Mouse (Mus musculus): ENCODE measurements around the gene Rnf17. TPM values are rescaled to one million over a fixed set of nuclear protein-coding genes. Genes with fewer than 3 reads are reported as not detected.

Rnf17 gene
- polyA plus RNA-seq, 1 experiment: 1.3 TPM

DNA sequence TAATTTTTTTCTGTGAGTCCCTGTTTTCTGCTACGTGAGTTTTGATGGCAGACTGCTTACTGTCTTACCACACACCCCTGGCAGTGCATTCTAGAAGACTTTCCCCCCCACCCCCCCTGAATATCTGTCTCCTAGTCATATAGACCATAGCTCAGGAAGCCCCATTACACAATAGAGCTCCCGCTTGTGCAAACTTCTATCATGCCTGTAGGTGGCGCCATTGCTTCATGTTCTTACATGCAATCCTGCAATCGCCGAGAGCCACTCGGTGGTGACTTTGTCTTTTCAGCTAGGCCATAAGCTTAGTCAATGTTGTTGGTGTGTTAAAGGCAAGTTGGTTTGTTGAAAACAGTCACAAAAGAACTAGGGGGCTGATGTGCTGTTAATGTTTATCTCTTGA, 26.6 kb upstream of the Rnf17 start:
- no peaks in the 10 kb centered on the region for H3K4me1 ChIP-seq (ENCODE audit: control insufficient read depth, insufficient read depth, low read length)
- no peak overlapping the region for H3K4me3 ChIP-seq (ENCODE audit: insufficient read depth, low read length)
- TF ChIP-seq CTCF (IDR thresholded peaks at IDR 0.05; ENCODE audit: low read depth, low read length): peak; percentile 72; the same call in 1 of the 2 replicates
- TF ChIP-seq POLR2A (IDR thresholded peaks at IDR 0.05; ENCODE audit: borderline replicate concordance, low read depth, low read length): no peak
- H3K27ac ChIP-seq (ENCODE audit: insufficient read depth, low read depth, low read length): no peak overlapping the region

- no peak for TF ChIP-seq POLR2A (IDR thresholded peaks at IDR 0.05; ENCODE audit: borderline replicate concordance, low read depth, low read length)
- TF ChIP-seq CTCF (IDR thresholded peaks at IDR 0.05; ENCODE audit: low read depth, low read length): no peak
- H3K27ac ChIP-seq (ENCODE audit: insufficient read depth, low read depth, low read length): no peak overlapping the region
- H3K4me1 ChIP-seq (ENCODE audit: control insufficient read depth, insufficient read depth, low read length): no peaks in the 10 kb centered on the region
- no peak overlapping the region for H3K4me3 ChIP-seq (ENCODE audit: insufficient read depth, low read length)
These were observed 24.6 kb upstream of the Rnf17 start for GRCm38 (mm10) chr14:56377745-56378144.

DNA sequence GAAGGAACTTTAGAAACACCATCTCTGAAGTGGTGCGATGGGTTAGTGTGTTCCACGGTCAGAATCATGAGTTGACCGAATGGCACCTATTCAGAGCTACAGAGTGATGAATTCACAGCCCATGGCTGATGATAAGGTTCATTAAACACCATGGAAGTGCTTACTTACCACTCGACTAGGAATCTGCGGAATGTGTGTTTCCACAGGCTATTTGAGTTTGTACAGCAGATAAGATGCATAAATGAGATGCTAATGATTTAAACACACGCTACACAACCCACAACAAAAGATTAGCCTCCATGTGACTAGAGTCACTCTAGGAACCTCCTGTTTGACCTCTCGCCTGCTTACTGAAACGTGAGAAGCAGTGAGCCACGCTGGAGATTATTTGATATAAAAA, 23.0 kb upstream of the Rnf17 start:
- no peak for TF ChIP-seq POLR2A (IDR thresholded peaks at IDR 0.05; ENCODE audit: borderline replicate concordance, low read depth, low read length)
- TF ChIP-seq CTCF (IDR thresholded peaks at IDR 0.05; ENCODE audit: low read depth, low read length): no peak
- Histone ChIP-seq H3K4me3 (ENCODE audit: insufficient read depth, low read length) (no peak overlapping the region), H3K4me1 (ENCODE audit: control insufficient read depth, insufficient read depth, low read length) (no peaks in the 10 kb centered on the region), H3K27ac (ENCODE audit: insufficient read depth, low read depth, low read length) (no peak overlapping the region)

GRCm38 (mm10) chr14:56382366-56382765, 20.0 kb upstream of the Rnf17 start:
- H3K4me3 ChIP-seq (ENCODE audit: insufficient read depth, low read length): no peak overlapping the region
- TF ChIP-seq POLR2A (IDR thresholded peaks at IDR 0.05; ENCODE audit: borderline replicate concordance, low read depth, low read length) (no peak), CTCF (IDR thresholded peaks at IDR 0.05; ENCODE audit: low read depth, low read length) (no peak)
- H3K27ac ChIP-seq (ENCODE audit: insufficient read depth, low read depth, low read length): no peak overlapping the region
- no peaks in the 10 kb centered on the region for H3K4me1 ChIP-seq (ENCODE audit: control insufficient read depth, insufficient read depth, low read length)

DNA sequence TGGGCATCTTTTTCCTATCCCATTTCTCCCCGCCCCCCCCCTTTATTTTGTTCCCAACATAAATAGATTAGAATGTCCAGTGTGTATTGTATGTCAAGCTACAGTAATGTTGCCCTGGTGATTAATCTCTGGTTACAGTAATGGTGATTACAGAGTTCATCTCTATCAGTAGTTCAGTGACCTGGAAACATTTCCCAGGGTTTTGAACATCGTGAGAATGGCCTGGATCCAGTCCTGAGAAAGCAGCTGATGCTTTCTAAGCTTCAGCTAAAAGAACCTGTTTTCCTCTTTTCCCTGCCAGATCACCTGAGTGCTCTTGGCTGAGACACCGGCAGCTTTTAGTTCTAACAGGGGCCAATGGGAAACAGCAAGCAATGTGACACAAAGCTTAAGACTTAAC, 12.1 kb upstream of the Rnf17 start:
- TF ChIP-seq POLR2A (IDR thresholded peaks at IDR 0.05; ENCODE audit: borderline replicate concordance, low read depth, low read length) (no peak), CTCF (IDR thresholded peaks at IDR 0.05; ENCODE audit: low read depth, low read length) (no peak)
- Histone ChIP-seq H3K4me1 (ENCODE audit: control insufficient read depth, insufficient read depth, low read length) (no peaks in the 10 kb centered on the region), H3K4me3 (ENCODE audit: insufficient read depth, low read length) (no peak overlapping the region), H3K27ac (ENCODE audit: insufficient read depth, low read depth, low read length) (no peak overlapping the region)

DNA sequence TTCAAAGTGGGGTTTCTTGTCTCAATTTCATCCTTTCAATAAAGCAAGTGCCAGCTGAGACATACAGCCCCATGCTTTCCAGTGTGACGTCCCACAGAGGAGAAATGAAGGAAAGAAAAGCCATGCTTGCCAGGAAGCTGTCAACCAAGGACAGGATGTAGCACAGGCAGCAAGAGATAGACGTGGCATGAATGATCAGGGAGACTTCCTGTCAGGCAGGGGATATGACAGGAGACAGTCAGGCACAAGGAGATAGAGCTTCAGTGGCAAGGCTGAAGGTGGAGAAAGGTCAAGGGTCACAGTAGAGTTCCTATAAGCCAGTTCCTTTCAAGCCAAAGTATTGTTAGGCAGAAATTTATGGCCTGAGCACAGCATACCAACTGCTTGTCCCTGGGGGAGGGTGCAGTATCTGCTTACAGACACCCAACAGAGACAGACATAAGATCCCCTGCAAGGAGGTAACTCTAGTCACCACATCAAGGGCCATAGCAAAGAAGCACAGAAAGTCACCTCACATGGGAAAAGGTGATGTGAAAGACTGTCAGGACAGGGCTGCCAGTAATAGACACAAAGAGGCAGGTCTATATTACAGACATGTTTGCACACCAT, 8.6 kb upstream of the Rnf17 start:
- no peak for TF ChIP-seq POLR2A (IDR thresholded peaks at IDR 0.05; ENCODE audit: borderline replicate concordance, low read depth, low read length)
- no peak for TF ChIP-seq CTCF (IDR thresholded peaks at IDR 0.05; ENCODE audit: low read depth, low read length)
- Histone ChIP-seq H3K4me3 (ENCODE audit: insufficient read depth, low read length) (no peak overlapping the region), H3K27ac (ENCODE audit: insufficient read depth, low read depth, low read length) (no peak overlapping the region), H3K4me1 (ENCODE audit: control insufficient read depth, insufficient read depth, low read length) (no peaks in the 10 kb centered on the region)

GRCm38 (mm10) chr14:56398001-56398400, 4.4 kb upstream of the Rnf17 start:
- Histone ChIP-seq H3K4me3 (ENCODE audit: insufficient read depth, low read length) (no peak overlapping the region), H3K4me1 (ENCODE audit: control insufficient read depth, insufficient read depth, low read length) (no peaks in the 10 kb centered on the region), H3K27ac (ENCODE audit: insufficient read depth, low read depth, low read length) (no peak overlapping the region)
- TF ChIP-seq POLR2A (IDR thresholded peaks at IDR 0.05; ENCODE audit: borderline replicate concordance, low read depth, low read length): no peak
- no peak for TF ChIP-seq CTCF (IDR thresholded peaks at IDR 0.05; ENCODE audit: low read depth, low read length)

GRCm38 (mm10) chr14:56403072-56403375, 643 bp downstream of the Rnf17 start:
- Histone ChIP-seq H3K27ac (ENCODE audit: insufficient read depth, low read depth, low read length) (no peak overlapping the region), H3K4me3 (ENCODE audit: insufficient read depth, low read length) (no peak overlapping the region), H3K4me1 (ENCODE audit: control insufficient read depth, insufficient read depth, low read length) (no peaks in the 10 kb centered on the region)
- no peak for TF ChIP-seq CTCF (IDR thresholded peaks at IDR 0.05; ENCODE audit: low read depth, low read length)

DNA sequence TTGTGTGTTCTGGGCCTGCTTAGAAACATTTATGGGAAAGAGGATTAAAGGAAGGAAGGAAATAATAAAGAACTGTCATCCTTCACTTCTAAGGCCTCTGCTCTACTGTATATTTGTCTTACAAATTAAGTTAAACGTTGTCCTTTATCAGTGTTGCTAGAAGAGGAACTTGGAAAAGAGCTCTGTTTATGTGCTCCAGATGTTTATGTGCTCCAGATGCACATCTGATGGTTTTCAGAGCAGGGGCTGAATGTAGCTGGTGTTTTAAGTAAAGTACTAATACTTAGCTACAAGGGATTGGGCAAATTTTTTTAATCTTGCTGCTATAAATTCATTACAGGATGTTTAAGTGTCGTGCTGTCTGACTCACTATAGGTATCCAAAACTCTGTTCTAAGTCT, 59.7 kb downstream of the Rnf17 start:
- H3K4me1 ChIP-seq (ENCODE audit: control insufficient read depth, insufficient read depth, low read length): no peaks in the 10 kb centered on the region
- no peak overlapping the region for H3K4me3 ChIP-seq (ENCODE audit: insufficient read depth, low read length)
- no peak overlapping the region for H3K27ac ChIP-seq (ENCODE audit: insufficient read depth, low read depth, low read length)
- TF ChIP-seq CTCF (IDR thresholded peaks at IDR 0.05; ENCODE audit: low read depth, low read length): no peak

DNA sequence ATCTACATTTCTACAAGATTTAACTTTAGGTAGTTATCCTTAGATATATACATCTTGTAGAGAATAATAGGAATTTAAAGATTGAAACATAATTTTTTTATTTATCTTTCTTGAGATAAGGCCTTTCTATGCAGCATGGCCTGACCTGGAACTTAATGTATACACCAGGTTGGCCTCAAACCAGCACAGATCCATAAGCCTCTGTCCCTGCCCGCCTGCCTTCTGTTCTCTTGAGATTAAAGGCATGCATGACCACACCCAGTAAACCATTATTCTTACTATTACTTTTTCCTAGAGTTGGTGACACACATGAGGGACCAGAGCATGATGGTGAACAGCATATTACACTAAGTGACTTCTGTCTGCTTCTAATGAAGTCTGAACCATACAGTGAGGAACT, 60.3 kb downstream of the Rnf17 start:
- no peak overlapping the region for H3K27ac ChIP-seq (ENCODE audit: insufficient read depth, low read depth, low read length)
- H3K4me1 ChIP-seq (ENCODE audit: control insufficient read depth, insufficient read depth, low read length): no peaks in the 10 kb centered on the region
- no peak overlapping the region for H3K4me3 ChIP-seq (ENCODE audit: insufficient read depth, low read length)
- TF ChIP-seq POLR2A (IDR thresholded peaks at IDR 0.05; ENCODE audit: borderline replicate concordance, low read depth, low read length): no peak
- no peak for TF ChIP-seq CTCF (IDR thresholded peaks at IDR 0.05; ENCODE audit: low read depth, low read length)

DNA sequence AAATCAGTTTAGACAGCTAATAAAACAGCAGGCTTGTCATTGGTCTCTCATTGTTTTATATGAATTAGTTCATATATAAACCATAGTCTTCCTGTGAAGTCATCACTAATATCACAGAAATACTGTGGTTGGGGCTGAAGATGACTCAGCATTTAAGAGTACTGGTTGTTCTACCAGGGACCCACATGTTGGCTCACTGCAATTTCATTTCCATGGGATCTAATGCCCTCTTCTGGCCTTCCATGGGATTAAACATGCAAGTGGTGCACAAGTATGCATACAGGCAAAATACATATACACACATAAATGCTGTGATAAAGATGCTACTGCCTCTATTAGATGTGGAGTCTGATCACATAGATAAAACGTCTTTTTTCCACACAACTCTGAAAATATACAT, 65.8 kb downstream of the Rnf17 start:
- Histone ChIP-seq H3K27ac (ENCODE audit: insufficient read depth, low read depth, low read length) (no peak overlapping the region), H3K4me1 (ENCODE audit: control insufficient read depth, insufficient read depth, low read length) (no peaks in the 10 kb centered on the region), H3K4me3 (ENCODE audit: insufficient read depth, low read length) (no peak overlapping the region)
- no peak for TF ChIP-seq POLR2A (IDR thresholded peaks at IDR 0.05; ENCODE audit: borderline replicate concordance, low read depth, low read length)
- no peak for TF ChIP-seq CTCF (IDR thresholded peaks at IDR 0.05; ENCODE audit: low read depth, low read length)
